Mouse (Mus musculus) thymus, postnatal 25 days (tissue): ENCODE data around the gene Pld3.

Experiments
- DNase-seq: peaks from one replicate; pipeline ENCODE4 v3.0.0; 2022

The Pld3 gene

GRCm38 (mm10) chr7:27560978-27561377, 8.0 kb upstream of the Pld3 start:
- no peak for DNase-seq

- DNase-seq: no peak
Observed at GRCm38 (mm10) chr7:27560291-27560887, 7.4 kb upstream of the Pld3 start.

- no peak for DNase-seq
Observed at GRCm38 (mm10) chr7:27552070-27552469, 948 bp downstream of the Pld3 start.

- DNase-seq: no peak
Observed at GRCm38 (mm10) chr7:27549597-27549996, 3.4 kb downstream of the Pld3 start.

GRCm38 (mm10) chr7:27544675-27545370, 8.2 kb downstream of the Pld3 start:
- DNase-seq: peak; percentile 80

- DNase-seq: no peak
Observed at GRCm38 (mm10) chr7:27543851-27544250, 9.2 kb downstream of the Pld3 start.

GRCm38 (mm10) chr7:27543065-27543464, 10.0 kb downstream of the Pld3 start:
- no peak for DNase-seq

- DNase-seq: peak; percentile 96
Observed at GRCm38 (mm10) chr7:27542392-27543033, 10.5 kb downstream of the Pld3 start.

GRCm38 (mm10) chr7:27541922-27542321, 11.1 kb downstream of the Pld3 start:
- no peak for DNase-seq

GRCm38 (mm10) chr7:27541431-27541830, 11.6 kb downstream of the Pld3 start:
- DNase-seq: peak; percentile 95

GRCm38 (mm10) chr7:27540935-27541334, 12.1 kb downstream of the Pld3 start:
- no peak for DNase-seq

- DNase-seq: no peak
Observed at GRCm38 (mm10) chr7:27540521-27540920, 12.5 kb downstream of the Pld3 start.

- no peak for DNase-seq
Observed at GRCm38 (mm10) chr7:27538797-27539196, 14.2 kb downstream of the Pld3 start.

GRCm38 (mm10) chr7:27537998-27538397, 15.0 kb downstream of the Pld3 start:
- DNase-seq: no peak

GRCm38 (mm10) chr7:27536618-27537017, 16.4 kb downstream of the Pld3 start:
- no peak for DNase-seq

- no peak for DNase-seq
Observed at GRCm38 (mm10) chr7:27535386-27535785, 17.6 kb downstream of the Pld3 start.

GRCm38 (mm10) chr7:27532480-27533050, 20.5 kb downstream of the Pld3 start:
- DNase-seq: no peak

- DNase-seq: no peak
Observed at GRCm38 (mm10) chr7:27531707-27532106, 21.3 kb downstream of the Pld3 start.

- DNase-seq: no peak
Observed at GRCm38 (mm10) chr7:27530937-27531336, 22.1 kb downstream of the Pld3 start.

GRCm38 (mm10) chr7:27529070-27529469, 23.9 kb downstream of the Pld3 start:
- no peak for DNase-seq

- peak; percentile 70 for DNase-seq
Observed at GRCm38 (mm10) chr7:27526039-27526827, 26.8 kb downstream of the Pld3 start.

- no peak for DNase-seq
Observed at GRCm38 (mm10) chr7:27523805-27524204, 29.2 kb downstream of the Pld3 start.

- no peak for DNase-seq
Observed at GRCm38 (mm10) chr7:27522967-27523366, 30.1 kb downstream of the Pld3 start, which contains the start of gene Hipk4. Hipk4 (plus strand) TSS chr7:27523267.
